Mouse (Mus musculus) G1E (cell line): ENCODE results near the gene Fam196b. TPM values are rescaled to one million over a fixed set of nuclear protein-coding genes. Genes with fewer than 3 reads are reported as not detected.

Experiments
- ATAC-seq: 2 replicates; pipeline ENCODE4 v1.8.0; 2016; ENCODE audit warnings: mild to moderate bottlenecking; ENCODE audit not compliant: insufficient number of reproducible peaks, poor library complexity, low FRiP score, severe bottlenecking; ENCODE audit errors: extremely low read depth
- DNase-seq: peaks from one replicate; pipeline ENCODE4 v3.0.0; 2012; ENCODE audit warnings: low spot score
- H3K27me3 ChIP-seq: 2 replicates; pipeline ENCODE4 v1.6.1; 2012; ENCODE audit warnings: mild to moderate bottlenecking, low read length, inconsistent platforms; ENCODE audit not compliant: insufficient read depth
- H3K36me3 ChIP-seq: replicated peaks from 2 replicates; pipeline ENCODE3; 2012; ENCODE audit warnings: mild to moderate bottlenecking, inconsistent platforms
- H3K4me1 ChIP-seq: 2 replicates; pipeline ENCODE4 v1.6.1; 2012; ENCODE audit warnings: low read depth, low read length, inconsistent platforms, mixed read lengths; ENCODE audit not compliant: insufficient read depth
- H3K4me3 ChIP-seq: 2 replicates; pipeline ENCODE4 v1.5.1; 2012; ENCODE audit warnings: low read depth, mild to moderate bottlenecking, inconsistent platforms, low read length, moderate library complexity, mixed read lengths
- H3K9me3 ChIP-seq: replicated peaks from 2 replicates; pipeline ENCODE4 v1.6.1; 2012; ENCODE audit warnings: inconsistent platforms
- CTCF ChIP-seq: IDR thresholded peaks from 2 replicates; pipeline ENCODE4 v1.5.1; 2012; ENCODE audit warnings: low read depth, low read length, inconsistent platforms, mixed read lengths
- GATA1 ChIP-seq: IDR thresholded peaks from 2 replicates; pipeline ENCODE4 v1.6.1; 2012; ENCODE audit warnings: borderline replicate concordance, low read length, inconsistent platforms, mixed read lengths
- GATA2 ChIP-seq: IDR thresholded peaks from 2 replicates; pipeline ENCODE4 v1.6.1; 2012; ENCODE audit warnings: low read depth, low read length, inconsistent platforms, borderline replicate concordance
- POLR2AphosphoS5 ChIP-seq: IDR thresholded peaks from 2 replicates; pipeline ENCODE4 v1.6.1; 2012; ENCODE audit warnings: low read depth, low read length, inconsistent platforms; ENCODE audit not compliant: insufficient replicate concordance
- TAL1 ChIP-seq: conservative IDR thresholded peaks from 2 replicates; pipeline ENCODE4 v1.6.1; 2012; ENCODE audit warnings: low read depth, low read length, inconsistent platforms, mixed read lengths
- polyA plus RNA-seq: library from polyadenylated mRNA; stranded (reverse); fragments of >175 nt; gene quantifications from 2 replicates; pipeline ENCODE4 v1.2.3, GENCODE M21; 2012
- total RNA-seq, 2 experiments: library from RNA; stranded (forward) in 1 of 2; stranded (reverse) in 1 of 2; fragments of 200-1000 nt in 1 of 2; fragments of >200 nt in 1 of 2; fragmentation: Nextera tagmentation in 1 of 2; gene quantifications; 2 replicates each; pipeline ENCODE4 v1.2.3; 2014 to 2017

Gene Fam196b
- total and polyA plus RNA-seq, 3 experiments: 0.11 TPM; not detected in 2

DNA sequence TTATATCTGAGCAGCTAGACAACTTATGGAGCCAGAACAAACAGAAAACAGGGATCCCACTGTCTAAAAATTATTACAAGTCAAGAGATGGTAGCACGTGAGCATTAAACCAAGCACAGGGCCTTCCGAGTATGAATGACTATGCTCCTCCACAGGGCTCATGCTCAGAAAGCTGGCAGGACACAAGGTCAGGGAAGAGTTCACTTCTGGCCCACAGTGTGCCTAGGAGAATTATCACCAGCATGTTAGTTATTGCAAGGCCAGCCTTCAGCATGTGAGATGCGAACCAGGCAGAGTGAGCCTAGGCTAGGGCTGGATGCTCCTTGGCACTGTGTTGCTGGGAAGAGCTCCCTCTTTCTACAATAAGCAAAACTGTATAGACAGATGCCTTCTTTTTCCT, 5.9 kb upstream of the Fam196b start:
- Histone ChIP-seq H3K9me3 (peaks cover 4% of the 10 kb centered on the region), H3K36me3 (no peaks in the 10 kb centered on the region), H3K4me3 (no peak overlapping the region), H3K4me1 (no peaks in the 10 kb centered on the region), H3K27me3 (no peaks in the 10 kb centered on the region)
- no peak for TF ChIP-seq CTCF
- no peak for TF ChIP-seq GATA1
- TF ChIP-seq GATA2: no peak
- TF ChIP-seq POLR2AphosphoS5: no peak
- no peak for TF ChIP-seq TAL1
- DNase-seq (no peak), ATAC-seq (no peak)

DNA sequence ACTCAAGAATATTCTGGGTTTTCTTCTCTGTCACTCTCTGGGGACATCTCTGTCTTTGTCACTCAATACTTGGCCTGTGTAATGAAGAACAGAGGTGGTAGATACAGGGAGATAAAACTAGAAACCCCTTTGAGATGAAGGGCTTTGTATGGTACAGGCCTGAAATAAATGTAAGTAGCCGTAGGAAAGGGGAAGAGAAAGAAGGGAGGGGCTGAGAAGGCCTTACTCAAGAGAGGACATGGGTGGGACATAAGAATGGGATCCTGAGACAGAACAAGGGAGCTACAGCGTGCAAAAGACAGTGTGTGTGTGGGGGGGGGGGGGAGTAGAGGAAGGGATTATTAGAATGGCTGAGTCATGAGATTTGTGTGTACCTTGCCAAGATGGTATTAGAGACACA, 5.3 kb upstream of the Fam196b start:
- DNase-seq (no peak), ATAC-seq (no peak)

DNA sequence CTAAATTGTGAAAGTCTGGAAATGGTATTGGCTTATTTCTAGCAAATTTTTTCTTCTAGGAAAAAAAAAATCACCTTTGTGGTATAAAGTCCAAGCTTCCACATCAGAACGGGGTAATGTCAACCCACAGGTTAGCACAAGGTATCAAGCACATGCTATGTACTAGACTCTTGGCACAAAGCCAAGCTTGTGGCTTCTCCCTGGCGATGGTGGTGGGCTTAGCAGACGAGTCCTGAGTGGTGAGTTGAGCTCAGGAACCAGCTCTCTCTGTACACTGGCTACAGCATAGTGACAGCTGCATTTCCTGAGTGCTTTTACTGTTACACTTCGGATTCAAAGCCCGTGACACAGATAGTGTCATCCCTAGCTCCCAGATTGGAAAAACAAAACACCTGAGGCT, 2.9 kb upstream of the Fam196b start:
- Histone ChIP-seq H3K4me1 (no peaks in the 10 kb centered on the region), H3K27me3 (no peaks in the 10 kb centered on the region), H3K9me3 (peaks cover 2% of the 10 kb centered on the region), H3K4me3 (no peak overlapping the region), H3K36me3 (no peaks in the 10 kb centered on the region)
- DNase-seq (no peak), ATAC-seq (no peak)
- TF ChIP-seq CTCF (no peak), GATA2 (no peak), POLR2AphosphoS5 (no peak), TAL1 (no peak), GATA1 (no peak)

More for the DNA sequence above, 5.3 kb upstream of the Fam196b start:
- TF ChIP-seq CTCF: no peak
- TF ChIP-seq POLR2AphosphoS5: no peak
- no peak for TF ChIP-seq TAL1
- no peak for TF ChIP-seq GATA2
- TF ChIP-seq GATA1: no peak
- no peak overlapping the region for H3K4me3 ChIP-seq
- H3K9me3 ChIP-seq: peaks cover 4% of the 10 kb centered on the region
- H3K36me3 ChIP-seq: no peaks in the 10 kb centered on the region
- H3K27me3 ChIP-seq: no peaks in the 10 kb centered on the region
- no peaks in the 10 kb centered on the region for H3K4me1 ChIP-seq

DNA sequence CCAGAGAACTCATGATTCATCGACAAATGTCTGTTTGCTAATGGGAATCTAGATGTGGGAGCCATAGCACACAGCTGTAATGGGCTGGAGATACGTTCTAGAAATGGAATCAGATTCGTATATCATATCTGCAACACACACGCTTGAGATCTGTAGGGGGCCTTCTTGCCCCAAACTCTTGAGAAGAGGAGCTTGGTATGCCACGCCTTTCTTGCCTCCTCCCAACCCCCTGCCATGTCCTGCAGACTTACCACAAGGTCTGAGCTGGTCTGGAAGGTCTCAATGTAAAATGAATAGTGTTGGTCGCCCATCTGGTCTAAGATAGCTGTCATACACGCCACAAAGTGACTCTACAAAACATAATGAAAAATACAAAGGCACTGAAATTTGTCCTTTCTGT, 2.4 kb upstream of the Fam196b start:
- ATAC-seq: no peak
- no peak for DNase-seq

DNA sequence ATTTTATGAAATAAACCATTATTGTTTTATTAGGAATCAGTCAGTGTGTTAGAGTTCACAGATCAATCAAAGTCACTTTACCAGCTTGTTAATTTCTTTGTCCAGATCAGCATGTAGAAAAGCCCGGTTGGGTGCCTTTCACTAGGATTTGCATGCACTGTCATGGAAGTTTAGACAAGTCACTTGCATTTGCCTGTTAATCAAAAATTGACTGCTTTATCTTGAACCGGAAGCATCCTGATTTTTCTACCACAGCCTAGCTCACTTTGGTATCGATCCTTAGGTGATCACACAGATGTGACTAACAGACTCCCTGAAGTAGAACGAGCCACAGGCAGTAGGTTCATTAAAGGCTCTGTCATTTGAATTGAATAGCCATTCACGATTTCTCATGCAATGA, 761 bp downstream of the Fam196b start:
- Histone ChIP-seq H3K4me3 (no peak overlapping the region), H3K9me3 (peaks cover 4% of the 10 kb centered on the region), H3K27me3 (no peaks in the 10 kb centered on the region), H3K4me1 (no peaks in the 10 kb centered on the region), H3K36me3 (no peaks in the 10 kb centered on the region)
- no peak for TF ChIP-seq CTCF
- TF ChIP-seq GATA1: no peak
- TF ChIP-seq POLR2AphosphoS5: no peak
- TF ChIP-seq GATA2: no peak
- no peak for TF ChIP-seq TAL1
- ATAC-seq (no peak), DNase-seq (no peak)

More for the DNA sequence above, 2.4 kb upstream of the Fam196b start:
- no peaks in the 10 kb centered on the region for H3K27me3 ChIP-seq
- TF ChIP-seq POLR2AphosphoS5 (no peak), TAL1 (no peak), GATA1 (no peak), CTCF (no peak), GATA2 (no peak)
- H3K9me3 ChIP-seq: peaks cover 2% of the 10 kb centered on the region
- no peak overlapping the region for H3K4me3 ChIP-seq
- H3K36me3 ChIP-seq: no peaks in the 10 kb centered on the region
- no peaks in the 10 kb centered on the region for H3K4me1 ChIP-seq

DNA sequence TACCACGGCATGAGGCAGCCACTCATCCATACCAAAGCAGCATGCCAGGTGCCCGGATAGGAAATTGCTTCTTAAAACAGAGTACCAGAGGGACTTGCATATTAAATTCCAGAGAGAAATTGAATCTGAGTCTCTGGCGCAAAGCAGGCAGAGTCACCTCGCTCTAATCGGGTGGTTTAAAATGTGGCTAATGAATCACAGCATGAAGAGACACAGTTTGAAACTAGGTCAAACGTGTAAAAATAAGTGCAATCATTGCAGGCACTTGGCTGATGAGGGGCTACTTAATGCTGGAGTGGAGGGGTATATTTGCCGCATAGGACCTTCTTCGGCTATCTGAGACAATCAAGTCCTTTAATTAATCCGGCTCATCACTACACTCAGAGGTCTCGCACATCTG, 1.6 kb downstream of the Fam196b start:
- Histone ChIP-seq H3K9me3 (peaks cover 4% of the 10 kb centered on the region), H3K27me3 (no peaks in the 10 kb centered on the region), H3K4me3 (no peak overlapping the region), H3K4me1 (no peaks in the 10 kb centered on the region), H3K36me3 (no peaks in the 10 kb centered on the region)
- DNase-seq (no peak), ATAC-seq (no peak)
- TF ChIP-seq POLR2AphosphoS5: no peak
- TF ChIP-seq CTCF: no peak
- TF ChIP-seq TAL1: no peak
- no peak for TF ChIP-seq GATA2
- TF ChIP-seq GATA1: no peak

DNA sequence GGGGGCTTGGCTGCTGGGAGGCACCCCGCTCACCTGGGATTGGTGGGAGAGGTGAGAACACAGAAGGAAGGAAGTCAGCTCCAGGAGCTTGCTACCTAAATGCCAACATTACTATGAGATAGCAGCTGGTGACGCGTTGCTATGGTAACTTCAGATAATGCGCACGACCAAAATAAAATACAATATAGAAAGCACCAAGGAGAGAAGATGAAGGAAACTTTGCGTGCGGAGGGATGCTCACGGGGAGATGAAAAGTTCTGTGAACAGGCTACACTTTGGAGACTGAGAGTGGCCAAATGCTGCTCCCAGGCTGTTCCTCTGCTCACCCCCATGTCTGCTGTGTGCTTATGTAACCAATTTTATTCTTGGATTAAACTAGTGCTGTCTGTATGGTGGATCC, 2.4 kb downstream of the Fam196b start:
- no peak overlapping the region for H3K4me3 ChIP-seq
- no peak for TF ChIP-seq GATA1
- no peaks in the 10 kb centered on the region for H3K36me3 ChIP-seq
- H3K27me3 ChIP-seq: no peaks in the 10 kb centered on the region
- ATAC-seq (no peak), DNase-seq (no peak)
- H3K4me1 ChIP-seq: no peaks in the 10 kb centered on the region
- 0 out of 2 replicates have a peak, but pooled peaks cover 2% of the 10 kb centered on the region for H3K9me3 ChIP-seq
